ENCODE assay signal across 14 mouse cellular contexts in genomic region chrX:101705111-101705510, GRCm38 (mm10). TPM values are rescaled to one million over a fixed set of nuclear protein-coding genes. Genes with fewer than 3 reads are reported as not detected.
"Had no signal": no experiment of that assay in that cellular context is flagged by ENCODE, and none has a peak within 500 bp of the region (broad histone marks: within the 10 kb centered on the region; RNA-seq: fewer than 3 reads in every experiment).

No protein-coding gene starts in this region.

- DNase-seq: gastrocnemius, postnatal 25 days; heart, postnatal 10 days; heart, postnatal 4 days; kidney, adult 18-20 months; kidney, adult 8-10 months; kidney, postnatal 10 days; kidney, postnatal 25 days; liver; liver, embryonic 13.5 days; liver, postnatal 0 days had no signal

RNA-seq across cellular contexts. Expression of gene Cxcr3, which starts 29.0 kb away (rescaled TPM):
- total RNA-seq: gastrocnemius, adult 8-10 months; left cerebral cortex, adult 2 months; left cerebral cortex, postnatal 14 days; left cerebral cortex, postnatal 36 days had no signal
